Mouse (Mus musculus): ENCODE results near the gene Naxd. TPM values are rescaled to one million over a fixed set of nuclear protein-coding genes. Genes with fewer than 3 reads are reported as not detected.

Gene Naxd
- total and polyA plus RNA-seq, 3 experiments: 39.7 to 57.1 (median 50.1) TPM

- Histone ChIP-seq H3K27me3 (replicated peaks) (no peaks in the 10 kb centered on the region), H3K27ac (ENCODE audit: insufficient read depth, low read depth) (0 out of 2 replicates have a peak overlapping the region, but pooled peaks have one; percentile 18), H3K4me2 (ENCODE audit: insufficient read depth, low read depth, poor library complexity, severe bottlenecking) (no peak overlapping the region), H3K79me2 (replicated peaks; ENCODE audit: control insufficient read depth, extremely low read depth, insufficient read depth, poor library complexity, severe bottlenecking) (no peaks in the 10 kb centered on the region; the same call in 1 of the 2 replicates), H3K9me3 (replicated peaks; ENCODE audit: low read length) (no peaks in the 10 kb centered on the region), H3K4me1 (ENCODE audit: control insufficient read depth in 1 of 2, insufficient read depth in 2 of 2) (peaks cover 0 to 6% of the 10 kb centered on the region in 2 experiments; a peak in 2 of 4 replicates), H3K4me3 (replicated peaks in 1 of 3; ENCODE audit: low read depth in 2 of 3, low read length in 2 of 3, poor library complexity in 1 of 3) (no peak overlapping the region), H3K36me3 (replicated peaks in 1 of 2; ENCODE audit: control insufficient read depth in 1 of 2, insufficient read depth in 1 of 2, low read length in 1 of 2) (peaks cover 73 to 82% of the 10 kb centered on the region in 2 experiments), H3K9ac (ENCODE audit: insufficient read depth, low read depth) (no peak overlapping the region)
- TF ChIP-seq SIN3A (IDR thresholded peaks at IDR 0.05; ENCODE audit: low read length) (no peak), JUN (IDR thresholded peaks at IDR 0.05; ENCODE audit: insufficient read depth, low read depth, low read length) (no peak), IRF4 (IDR thresholded peaks at IDR 0.05; ENCODE audit: low read depth, low read length) (peak; percentile 51; the same call in 1 of the 2 replicates), NRF1 (IDR thresholded peaks at IDR 0.05; ENCODE audit: low read depth, low read length) (no peak), ELF1 (IDR thresholded peaks at IDR 0.05; ENCODE audit: low read depth, low read length) (no peak), BHLHE40 (IDR thresholded peaks at IDR 0.05; ENCODE audit: low read depth, low read length) (no peak), ZMIZ1 (IDR thresholded peaks at IDR 0.05; ENCODE audit: low read depth, low read length) (no peak), RCOR1 (conservative IDR thresholded peaks at IDR 0.05; ENCODE audit: low read depth, low read length) (no peak), CHD1 (IDR thresholded peaks at IDR 0.05; ENCODE audit: low read depth, low read length) (no peak)
- dilution Hi-C loops (cut with MboI; ENCODE audit: extremely low pct_ligation_motif_present, extremely low pct_unique_long_range_greater_than_20kb, low sequenced_read_pairs): no loop called here
- in situ Hi-C loops (cut with MboI; ENCODE audit: low pct_ligation_motif_present, low pct_unique_long_range_greater_than_20kb, low sequenced_read_pairs): no loop called here
- DNase-seq (ENCODE audit: extremely low read depth): no peak
Observed at GRCm38 (mm10) chr8:11530849-11531248, 33.5 kb downstream of the Naxd start.

GRCm38 (mm10) chr8:11534494-11534893 lies 37.2 kb downstream of the Naxd start:
- in situ Hi-C loops (cut with MboI; ENCODE audit: low pct_ligation_motif_present, low pct_unique_long_range_greater_than_20kb, low sequenced_read_pairs): no loop called here
- H3K9ac ChIP-seq (ENCODE audit: insufficient read depth, low read depth): no peak overlapping the region
- H3K79me2 ChIP-seq (replicated peaks; ENCODE audit: control insufficient read depth, extremely low read depth, insufficient read depth, poor library complexity, severe bottlenecking): no peaks in the 10 kb centered on the region; the same call in 1 of the 2 replicates
- no peak for TF ChIP-seq NRF1 (IDR thresholded peaks at IDR 0.05; ENCODE audit: low read depth, low read length)
- TF ChIP-seq SIN3A (IDR thresholded peaks at IDR 0.05; ENCODE audit: low read length): no peak
- no peak for TF ChIP-seq MAZ (IDR thresholded peaks at IDR 0.05; ENCODE audit: low read depth, low read length)
- TF ChIP-seq ZMIZ1 (IDR thresholded peaks at IDR 0.05; ENCODE audit: low read depth, low read length): no peak
- no peak for TF ChIP-seq RCOR1 (conservative IDR thresholded peaks at IDR 0.05; ENCODE audit: low read depth, low read length)
- TF ChIP-seq PAX5 (IDR thresholded peaks at IDR 0.05; ENCODE audit: low read length): no peak
- no peak for TF ChIP-seq USF2 (conservative IDR thresholded peaks at IDR 0.05; ENCODE audit: low read depth, low read length)
- no peak for TF ChIP-seq ELF1 (IDR thresholded peaks at IDR 0.05; ENCODE audit: low read depth, low read length)
- TF ChIP-seq CHD1 (IDR thresholded peaks at IDR 0.05; ENCODE audit: low read depth, low read length): no peak
- TF ChIP-seq JUN (IDR thresholded peaks at IDR 0.05; ENCODE audit: insufficient read depth, low read depth, low read length): no peak
- TF ChIP-seq EP300 (IDR thresholded peaks at IDR 0.05; ENCODE audit: low read length): no peak
- H3K4me1 ChIP-seq (ENCODE audit: control insufficient read depth in 1 of 2, insufficient read depth in 2 of 2): no peaks in the 10 kb centered on the region
- H3K27me3 ChIP-seq (replicated peaks): no peaks in the 10 kb centered on the region
- no peak for DNase-seq (ENCODE audit: extremely low read depth)
- dilution Hi-C loops (cut with MboI; ENCODE audit: extremely low pct_ligation_motif_present, extremely low pct_unique_long_range_greater_than_20kb, low sequenced_read_pairs): no loop called here
- peaks cover 72 to 87% of the 10 kb centered on the region in 2 experiments for H3K36me3 ChIP-seq (replicated peaks in 1 of 2; ENCODE audit: control insufficient read depth in 1 of 2, insufficient read depth in 1 of 2, low read length in 1 of 2)
- H3K4me3 ChIP-seq (replicated peaks in 1 of 3; ENCODE audit: low read depth in 2 of 3, low read length in 2 of 3, poor library complexity in 1 of 3): no peak overlapping the region
- H3K27ac ChIP-seq (ENCODE audit: insufficient read depth, low read depth): no peak overlapping the region
- H3K9me3 ChIP-seq (replicated peaks; ENCODE audit: low read length): no peaks in the 10 kb centered on the region
- no peak overlapping the region for H3K4me2 ChIP-seq (ENCODE audit: insufficient read depth, low read depth, poor library complexity, severe bottlenecking)
